Mouse (Mus musculus): ENCODE data around the gene Dact2. TPM values are rescaled to one million over a fixed set of nuclear protein-coding genes. Genes with fewer than 3 reads are reported as not detected.

The Dact2 gene
- total RNA-seq (2017): not detected in 2 replicates

DNA sequence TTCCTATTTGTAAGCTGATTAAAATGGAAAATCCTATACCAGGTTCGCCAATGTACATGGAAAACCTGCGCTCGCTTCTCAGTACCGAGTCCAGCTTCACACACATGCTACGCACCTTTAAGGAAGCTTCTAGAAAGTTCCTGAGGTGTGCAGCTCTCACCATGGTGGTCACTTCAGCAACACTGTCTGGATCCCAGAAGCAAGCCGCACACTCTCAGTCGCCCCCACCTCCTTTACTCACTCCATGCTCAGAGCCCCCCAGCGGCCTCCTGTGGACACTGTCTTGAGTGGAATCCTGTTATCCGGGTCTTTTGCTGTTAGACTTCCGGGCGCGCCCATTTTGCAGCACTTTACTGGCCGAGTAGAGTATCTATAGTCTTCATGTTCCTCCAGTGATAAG lies at the start of gene Dact2:
Gene Dact2 (minus strand): TSS at position 244 of the 400 bp plus-strand sequence.
- ATAC-seq (replicated peaks in 1 of 2; ENCODE audit: insufficient read depth in 1 of 2, low FRiP score in 2 of 2, low TSS enrichment in 1 of 2, low read depth in 1 of 2, poor library complexity in 2 of 2, severe bottlenecking in 2 of 2): no peak

DNA sequence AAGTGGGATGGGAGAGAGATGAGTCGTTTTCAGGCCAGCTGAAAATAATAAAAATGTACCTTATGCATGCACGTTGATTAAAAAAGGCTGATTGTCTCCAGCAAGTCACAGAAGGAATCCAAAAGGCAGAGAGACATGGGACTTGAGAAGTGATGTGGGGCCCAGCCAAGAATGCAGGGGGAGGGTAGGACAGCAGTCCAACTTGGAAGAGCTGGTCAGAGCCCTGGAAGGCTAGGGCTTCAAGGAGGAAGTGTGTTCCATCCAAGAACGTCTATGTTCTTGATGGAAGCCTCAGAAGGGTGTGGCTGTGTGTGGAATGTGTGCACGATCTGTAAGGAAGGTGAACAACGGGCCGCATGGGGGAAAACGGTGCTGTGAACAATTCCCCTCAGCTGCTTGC lies 48.4 kb upstream of the Dact2 start:
- ATAC-seq (replicated peaks in 1 of 2; ENCODE audit: insufficient read depth in 1 of 2, low FRiP score in 2 of 2, low TSS enrichment in 1 of 2, low read depth in 1 of 2, poor library complexity in 2 of 2, severe bottlenecking in 2 of 2): no peak

DNA sequence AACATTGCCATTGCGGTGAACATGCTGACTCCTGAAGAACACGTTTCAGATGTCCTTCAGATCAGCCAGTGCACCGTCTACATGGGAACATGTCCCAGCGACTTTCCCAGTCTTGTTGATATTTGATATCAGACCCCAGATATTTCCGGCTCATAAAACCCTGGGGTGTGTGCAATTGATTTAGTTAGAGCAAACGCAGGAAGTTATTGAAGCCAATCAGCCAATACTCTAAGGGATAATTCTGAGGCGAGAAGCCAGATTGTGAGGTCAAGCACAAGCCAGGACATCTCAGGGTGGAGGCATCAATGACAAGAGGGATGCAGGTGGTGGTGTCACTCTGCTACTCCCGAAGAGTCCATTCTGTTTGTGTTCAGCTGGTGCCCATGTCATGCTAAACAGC lies 46.3 kb upstream of the Dact2 start:
- no peak for ATAC-seq (replicated peaks in 1 of 2; ENCODE audit: insufficient read depth in 1 of 2, low FRiP score in 2 of 2, low TSS enrichment in 1 of 2, low read depth in 1 of 2, poor library complexity in 2 of 2, severe bottlenecking in 2 of 2)

DNA sequence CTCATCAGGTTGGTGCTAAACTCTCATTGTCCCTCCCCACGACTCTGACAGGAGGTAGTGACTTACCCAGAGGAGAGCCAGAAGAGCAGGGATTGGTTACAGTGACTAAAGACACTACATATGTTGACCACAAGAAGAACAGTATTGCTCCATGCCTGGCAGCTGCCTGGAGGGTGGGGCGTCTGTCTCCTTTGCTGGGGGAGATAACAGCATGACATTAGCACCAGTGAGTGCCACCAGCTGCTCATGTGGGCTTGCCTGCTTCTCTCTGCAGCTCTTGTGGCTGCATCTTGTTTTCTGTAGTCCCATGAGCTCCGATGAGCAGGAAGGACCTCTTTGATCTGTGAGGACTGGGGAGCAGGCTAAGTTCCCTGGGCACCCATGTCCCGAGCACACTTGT lies 45.5 kb upstream of the Dact2 start:
- ATAC-seq (replicated peaks in 1 of 2; ENCODE audit: insufficient read depth in 1 of 2, low FRiP score in 2 of 2, low TSS enrichment in 1 of 2, low read depth in 1 of 2, poor library complexity in 2 of 2, severe bottlenecking in 2 of 2): no peak

DNA sequence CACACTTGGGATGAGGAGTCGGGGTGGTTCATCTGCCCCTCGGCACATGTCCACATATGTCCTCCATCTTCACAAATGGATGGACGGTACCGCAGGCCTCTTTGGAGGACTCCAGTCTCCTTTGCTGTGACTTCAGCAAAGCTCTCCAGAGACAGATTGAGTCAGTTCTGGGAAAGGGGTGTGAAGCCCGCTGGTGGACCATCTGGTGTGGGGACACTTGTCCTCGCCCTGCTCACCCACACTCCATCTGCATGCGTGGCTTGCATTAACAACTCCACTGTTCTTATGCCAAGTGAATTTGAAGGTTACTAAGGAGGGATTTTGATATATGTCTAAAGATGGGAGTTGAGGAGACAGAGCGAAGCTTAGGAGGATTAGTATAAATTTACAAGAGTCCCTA lies 43.8 kb upstream of the Dact2 start:
- ATAC-seq (replicated peaks in 1 of 2; ENCODE audit: insufficient read depth in 1 of 2, low FRiP score in 2 of 2, low TSS enrichment in 1 of 2, low read depth in 1 of 2, poor library complexity in 2 of 2, severe bottlenecking in 2 of 2): no peak

DNA sequence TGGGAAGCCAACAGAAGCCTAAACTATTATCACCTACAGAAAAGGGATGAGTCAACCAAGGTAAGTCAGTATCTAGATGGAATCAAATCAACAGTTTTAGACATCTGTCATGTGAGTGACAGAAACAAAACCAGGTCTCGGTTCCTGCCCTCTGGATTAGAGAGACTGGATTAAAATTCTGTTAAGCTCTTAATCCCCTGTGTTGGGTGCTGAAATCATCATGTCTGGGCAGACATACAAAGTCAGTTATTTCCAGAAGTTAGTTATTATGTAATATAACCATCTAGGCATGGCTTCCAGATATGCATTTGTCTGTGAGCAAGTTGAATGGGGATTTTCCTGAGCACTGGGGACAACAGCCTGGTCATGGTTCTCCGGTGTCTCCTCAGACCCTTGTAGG lies 42.2 kb upstream of the Dact2 start:
- ATAC-seq (replicated peaks in 1 of 2; ENCODE audit: insufficient read depth in 1 of 2, low FRiP score in 2 of 2, low TSS enrichment in 1 of 2, low read depth in 1 of 2, poor library complexity in 2 of 2, severe bottlenecking in 2 of 2): no peak

DNA sequence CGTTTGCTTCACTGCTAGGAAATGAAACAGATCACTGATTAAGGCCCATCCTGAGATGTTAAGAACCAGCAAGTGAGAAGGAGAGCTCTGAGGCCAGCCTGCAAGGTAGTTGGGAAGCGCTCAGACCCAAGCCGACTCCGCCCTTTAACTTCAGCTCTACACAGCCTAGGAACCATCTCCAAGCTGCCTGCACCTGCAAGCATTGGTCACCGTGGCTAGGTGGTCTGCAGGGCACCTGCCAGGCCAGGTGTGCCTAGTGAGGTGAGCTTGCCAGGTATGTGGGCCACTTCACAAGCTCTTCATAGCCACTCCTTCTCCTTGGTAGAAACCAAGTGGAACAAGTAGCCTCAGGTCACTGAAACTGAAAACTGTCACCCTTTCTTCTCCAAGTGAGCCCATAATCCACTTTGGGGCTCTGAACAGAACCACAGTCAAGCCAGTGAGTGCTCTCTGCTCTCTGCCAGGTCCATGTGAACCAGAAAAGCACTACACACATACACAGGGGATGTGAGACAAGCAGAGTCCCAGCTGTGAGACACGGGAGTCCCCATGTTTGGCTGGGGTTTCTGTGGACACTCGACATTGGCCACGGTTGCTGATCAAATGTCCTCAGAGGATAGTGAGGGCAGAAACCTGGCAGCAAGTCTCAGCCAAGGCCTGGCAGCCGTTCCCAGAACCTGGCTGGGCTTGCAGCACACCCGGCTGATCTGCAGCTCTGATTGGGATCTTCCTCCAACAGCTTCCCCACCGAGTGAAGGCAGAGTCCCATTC lies 40.3 kb upstream of the Dact2 start:
- no peak for ATAC-seq (replicated peaks in 1 of 2; ENCODE audit: insufficient read depth in 1 of 2, low FRiP score in 2 of 2, low TSS enrichment in 1 of 2, low read depth in 1 of 2, poor library complexity in 2 of 2, severe bottlenecking in 2 of 2)

DNA sequence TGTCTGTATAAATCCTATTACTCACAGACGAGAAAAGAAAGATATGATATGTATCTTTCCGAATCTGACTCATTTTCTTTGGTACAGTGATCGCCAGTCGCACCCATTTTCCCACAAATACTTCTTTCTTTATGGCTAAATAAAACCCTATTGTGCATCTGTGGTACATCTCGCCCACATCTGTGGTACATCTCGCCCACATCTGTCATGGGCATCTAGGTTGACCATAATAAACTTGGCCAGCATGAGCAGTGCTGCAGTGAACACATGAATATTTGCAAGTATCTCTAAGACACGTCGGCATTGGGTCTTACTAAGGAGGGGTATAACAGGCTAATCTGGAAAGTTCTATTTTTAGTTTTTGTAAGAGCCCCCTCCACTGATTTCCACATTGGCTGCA lies 38.5 kb upstream of the Dact2 start:
- ATAC-seq (replicated peaks in 1 of 2; ENCODE audit: insufficient read depth in 1 of 2, low FRiP score in 2 of 2, low TSS enrichment in 1 of 2, low read depth in 1 of 2, poor library complexity in 2 of 2, severe bottlenecking in 2 of 2): no peak

DNA sequence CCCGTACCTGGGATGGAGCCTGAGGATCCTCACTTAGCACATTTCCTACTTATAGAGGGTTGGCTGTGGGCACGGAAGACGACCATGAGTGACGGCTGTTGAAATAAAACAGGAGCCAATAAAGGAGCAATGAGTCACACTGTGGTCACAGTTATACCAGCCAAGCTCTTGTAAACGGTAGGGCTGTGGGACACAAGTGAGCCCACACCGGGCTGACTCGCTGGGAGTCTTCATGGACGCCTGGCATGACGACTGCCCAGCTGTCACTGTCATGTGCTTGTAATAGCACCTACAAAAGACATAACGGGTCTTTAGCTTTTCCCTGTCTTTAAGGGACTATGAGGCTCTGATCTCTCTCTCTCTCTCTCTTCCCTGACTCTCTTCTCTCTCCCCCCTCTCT lies 35.9 kb upstream of the Dact2 start:
- ATAC-seq (replicated peaks in 1 of 2; ENCODE audit: insufficient read depth in 1 of 2, low FRiP score in 2 of 2, low TSS enrichment in 1 of 2, low read depth in 1 of 2, poor library complexity in 2 of 2, severe bottlenecking in 2 of 2): no peak

DNA sequence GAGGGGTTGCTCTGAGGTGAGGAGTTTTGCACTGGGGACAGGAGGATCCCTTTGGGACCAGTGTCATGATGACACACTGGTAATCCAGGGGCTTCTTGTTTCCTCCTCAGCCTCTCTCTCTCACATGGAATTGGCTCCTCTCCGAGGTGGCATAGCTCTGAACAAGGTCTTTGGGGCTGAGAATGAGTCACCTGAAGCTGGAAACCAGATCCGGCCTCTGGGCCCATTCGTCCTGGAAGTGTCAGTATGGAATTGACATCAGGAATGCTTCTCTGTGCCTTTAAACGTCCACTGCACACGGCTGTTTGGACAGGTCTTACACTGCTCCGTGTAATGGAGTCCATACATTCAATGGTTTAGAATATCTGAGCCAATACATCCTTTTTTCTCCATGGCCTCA lies 33.0 kb upstream of the Dact2 start:
- ATAC-seq (replicated peaks in 1 of 2; ENCODE audit: insufficient read depth in 1 of 2, low FRiP score in 2 of 2, low TSS enrichment in 1 of 2, low read depth in 1 of 2, poor library complexity in 2 of 2, severe bottlenecking in 2 of 2): no peak

DNA sequence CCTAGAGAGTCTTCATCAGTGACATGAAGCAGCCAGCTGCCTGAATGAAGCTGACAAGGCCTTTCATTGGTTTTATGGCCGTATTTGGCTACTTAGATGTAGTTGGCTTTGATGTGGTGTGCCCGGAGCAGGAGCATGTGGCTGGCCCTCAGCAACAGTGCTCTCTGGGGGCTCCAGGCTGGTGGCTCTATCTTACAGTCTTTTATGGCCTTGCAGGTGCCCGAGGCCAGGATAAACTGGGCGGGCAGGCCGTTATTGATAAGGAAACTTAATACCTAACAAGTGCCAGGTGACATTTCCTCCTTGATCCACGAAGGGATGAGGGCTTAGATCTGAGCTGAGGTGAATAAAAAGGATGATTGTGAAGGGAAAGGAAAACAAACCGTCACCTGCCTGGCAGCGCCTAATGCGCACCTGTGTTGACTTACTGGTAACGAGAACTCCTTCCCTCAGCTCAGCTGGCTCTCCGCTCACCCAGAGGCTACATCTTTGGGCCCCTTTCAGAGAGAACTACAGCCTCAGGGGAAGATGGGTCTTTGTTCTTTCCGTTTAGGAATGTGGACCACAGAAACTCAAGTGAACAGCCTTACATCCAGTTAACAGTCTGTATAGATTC lies 30.8 kb upstream of the Dact2 start:
- ATAC-seq (replicated peaks in 1 of 2; ENCODE audit: insufficient read depth in 1 of 2, low FRiP score in 2 of 2, low TSS enrichment in 1 of 2, low read depth in 1 of 2, poor library complexity in 2 of 2, severe bottlenecking in 2 of 2): no peak

DNA sequence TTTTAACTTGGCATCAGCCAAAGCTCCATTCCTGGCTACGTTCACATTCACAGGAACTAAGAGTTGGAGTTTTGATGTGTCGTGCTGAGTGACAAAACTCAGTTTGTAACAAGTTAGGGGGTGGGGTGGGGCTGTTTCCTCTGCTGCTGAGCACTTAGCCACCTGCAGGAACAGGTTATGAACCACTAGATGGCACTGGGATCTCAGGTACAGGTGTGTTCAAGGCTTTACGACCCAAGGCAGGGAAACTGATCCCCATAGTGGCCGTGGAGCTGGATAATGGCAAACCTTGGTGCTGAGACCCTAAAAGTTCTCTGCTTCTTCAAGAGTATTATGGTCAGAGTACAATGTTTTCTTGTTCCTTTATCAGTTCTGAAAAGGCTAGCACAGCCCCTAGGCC lies 29.6 kb upstream of the Dact2 start:
- ATAC-seq (replicated peaks in 1 of 2; ENCODE audit: insufficient read depth in 1 of 2, low FRiP score in 2 of 2, low TSS enrichment in 1 of 2, low read depth in 1 of 2, poor library complexity in 2 of 2, severe bottlenecking in 2 of 2): no peak

DNA sequence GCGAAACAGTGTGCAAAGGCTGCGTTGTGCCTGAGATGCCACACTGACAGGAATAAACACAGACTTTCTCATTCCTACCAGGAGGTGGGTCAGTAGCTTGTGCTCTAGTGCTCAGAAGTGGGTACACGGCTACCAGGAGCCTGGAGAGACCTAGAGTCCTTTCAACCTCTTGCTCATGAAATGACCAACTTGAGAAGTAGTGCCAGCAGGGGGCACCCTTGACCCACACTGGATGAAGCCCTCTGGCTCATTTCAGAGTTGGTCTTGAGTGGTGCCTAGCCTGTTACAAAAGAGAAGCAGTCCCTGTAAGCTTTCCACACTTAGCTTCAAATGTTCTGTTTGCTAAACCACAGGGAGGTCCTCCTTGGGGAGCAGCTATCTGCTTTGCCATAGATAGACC lies 28.5 kb upstream of the Dact2 start:
- ATAC-seq (replicated peaks in 1 of 2; ENCODE audit: insufficient read depth in 1 of 2, low FRiP score in 2 of 2, low TSS enrichment in 1 of 2, low read depth in 1 of 2, poor library complexity in 2 of 2, severe bottlenecking in 2 of 2): peak; percentile 46 to 60; a peak in 2 of 4 replicates

DNA sequence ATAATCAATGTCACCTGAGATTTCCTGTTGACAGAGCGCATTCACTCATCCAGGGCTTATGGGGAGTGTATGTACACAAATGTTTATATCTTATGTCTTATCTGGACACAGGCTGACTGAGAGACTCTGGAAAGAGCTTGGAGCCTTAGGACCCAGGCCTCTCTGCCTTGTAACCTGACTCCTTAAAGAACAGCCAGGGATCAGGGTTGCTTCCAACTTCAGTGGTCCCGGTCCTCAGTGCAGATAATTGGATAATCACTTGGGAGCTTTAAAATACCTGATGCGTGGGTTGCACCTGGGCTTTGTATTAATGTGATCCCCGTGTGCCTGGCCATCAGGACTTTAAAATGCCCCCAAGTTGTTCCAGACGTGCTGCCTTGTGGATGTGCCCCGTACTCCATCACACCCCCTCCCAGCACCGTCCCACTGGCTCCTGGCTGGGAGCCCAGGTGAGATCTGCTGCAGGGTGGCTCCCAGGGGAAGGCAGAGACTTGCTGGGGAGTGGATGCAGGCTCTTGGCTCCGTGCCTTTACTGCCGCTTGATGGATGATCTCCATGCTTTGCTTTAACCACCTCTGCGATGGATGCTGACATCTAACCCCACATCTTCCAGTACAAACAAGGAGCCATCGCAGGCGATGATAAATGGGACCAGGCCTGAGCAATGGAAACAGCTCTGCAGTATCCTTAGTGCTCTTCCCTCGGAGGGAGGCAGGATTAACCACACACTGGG lies 26.8 kb upstream of the Dact2 start:
- ATAC-seq (replicated peaks in 1 of 2; ENCODE audit: insufficient read depth in 1 of 2, low FRiP score in 2 of 2, low TSS enrichment in 1 of 2, low read depth in 1 of 2, poor library complexity in 2 of 2, severe bottlenecking in 2 of 2): no peak

DNA sequence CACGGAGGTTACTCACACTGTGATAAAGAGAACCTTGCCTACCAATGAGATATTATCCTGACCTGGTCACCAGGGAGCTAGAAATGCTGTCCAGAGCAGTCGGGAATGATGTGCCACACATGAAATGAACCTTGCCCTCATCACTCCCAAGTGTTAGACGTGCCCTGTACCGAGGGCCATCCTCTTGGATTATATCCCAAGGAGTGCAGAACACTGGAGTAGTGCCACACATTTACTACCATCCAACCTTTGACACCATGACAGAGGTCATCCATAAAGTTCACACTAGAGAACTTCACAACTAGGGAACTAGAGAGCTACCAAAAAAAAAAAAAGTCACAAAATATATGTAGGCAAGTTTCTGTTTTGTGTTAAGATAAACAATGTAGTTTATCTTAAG lies 24.3 kb upstream of the Dact2 start:
- ATAC-seq (replicated peaks in 1 of 2; ENCODE audit: insufficient read depth in 1 of 2, low FRiP score in 2 of 2, low TSS enrichment in 1 of 2, low read depth in 1 of 2, poor library complexity in 2 of 2, severe bottlenecking in 2 of 2): no peak

DNA sequence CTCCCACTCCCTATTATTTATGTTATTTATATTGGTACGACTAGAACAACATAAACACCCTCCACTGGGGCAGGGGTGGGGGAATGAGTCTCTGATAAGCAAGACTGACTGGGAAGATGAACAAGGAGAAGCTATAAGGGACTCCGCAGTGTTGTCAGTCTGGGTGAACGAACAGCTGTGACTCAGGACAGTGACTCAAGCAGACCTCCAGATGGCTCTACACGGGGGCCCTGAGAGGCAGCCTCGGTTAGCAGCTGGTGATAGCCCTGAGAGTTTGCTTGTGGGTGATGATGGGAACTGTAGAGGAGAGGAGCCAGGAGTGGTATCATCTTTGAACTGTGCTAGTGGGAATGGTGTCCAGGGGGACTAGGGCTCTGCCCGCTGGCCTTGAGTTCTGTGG lies 23.5 kb upstream of the Dact2 start:
- peak in 1 of 2 experiments; percentile 7; a peak in 1 of 4 replicates for ATAC-seq (replicated peaks in 1 of 2; ENCODE audit: insufficient read depth in 1 of 2, low FRiP score in 2 of 2, low TSS enrichment in 1 of 2, low read depth in 1 of 2, poor library complexity in 2 of 2, severe bottlenecking in 2 of 2)

DNA sequence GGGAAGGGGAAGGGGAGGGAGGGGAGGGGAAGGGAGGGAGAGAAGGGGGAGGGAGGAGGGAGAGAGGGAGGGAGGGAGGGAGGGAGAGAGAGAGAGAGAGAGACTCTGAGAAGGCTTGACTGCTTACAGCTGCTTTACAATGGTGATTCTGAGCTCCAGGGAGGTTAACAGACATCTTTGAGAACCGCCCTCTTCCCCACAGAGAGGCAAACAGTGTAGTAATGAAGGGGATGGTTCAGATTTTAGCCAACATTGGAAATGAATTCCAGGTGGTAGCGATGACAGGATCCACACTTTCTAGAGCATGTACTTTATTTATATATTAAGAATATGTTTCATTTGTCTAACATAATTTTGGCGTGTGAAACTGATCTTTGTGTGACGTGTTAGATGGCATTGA lies 22.7 kb upstream of the Dact2 start:
- ATAC-seq (replicated peaks in 1 of 2; ENCODE audit: insufficient read depth in 1 of 2, low FRiP score in 2 of 2, low TSS enrichment in 1 of 2, low read depth in 1 of 2, poor library complexity in 2 of 2, severe bottlenecking in 2 of 2): no peak

DNA sequence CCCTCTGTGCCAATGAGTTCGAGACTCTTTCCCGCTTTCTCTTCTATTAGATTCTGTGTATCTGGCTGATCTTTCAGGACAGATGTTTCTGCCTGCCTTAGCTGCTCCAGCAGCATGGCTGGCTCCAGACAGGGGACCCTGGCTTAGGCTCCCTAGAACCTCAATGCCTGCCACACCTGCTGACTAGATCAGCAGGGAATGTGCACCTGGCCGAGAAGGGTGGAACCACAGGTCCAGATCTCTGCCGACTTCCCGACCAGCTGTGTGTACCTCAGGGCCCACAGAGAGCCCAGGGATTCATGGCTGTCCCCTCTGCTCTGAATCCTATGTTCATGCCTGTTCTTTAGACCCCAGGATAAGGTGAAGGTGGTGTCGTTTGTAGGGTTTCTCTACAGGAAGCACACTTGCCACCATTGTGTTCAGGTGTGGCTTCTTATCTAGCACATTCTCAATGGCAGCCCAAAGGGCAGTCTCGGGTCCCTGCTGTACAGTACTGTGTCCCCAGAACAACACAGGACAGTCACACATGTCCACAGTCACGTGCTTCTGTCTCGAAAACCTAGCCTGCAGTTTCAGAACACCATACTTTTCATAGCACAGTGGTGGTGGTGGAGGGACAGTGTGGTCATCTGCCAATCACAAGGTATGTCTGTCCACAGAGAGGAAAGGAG lies 22.0 kb upstream of the Dact2 start:
- ATAC-seq (replicated peaks in 1 of 2; ENCODE audit: insufficient read depth in 1 of 2, low FRiP score in 2 of 2, low TSS enrichment in 1 of 2, low read depth in 1 of 2, poor library complexity in 2 of 2, severe bottlenecking in 2 of 2): no peak

Measured in hematopoietic stem cell, adult 5-6 weeks (primary cell).